Mouse (Mus musculus) common myeloid progenitor, adult 5-6 weeks (primary cell): ENCODE results near the gene Kcnn1. TPM values are rescaled to one million over a fixed set of nuclear protein-coding genes. Genes with fewer than 3 reads are reported as not detected.
"Not testable (repeated sequence)": the region's sequence is repeated elsewhere in the genome, so short reads cannot be mapped to it uniquely, and the experiment has no call there.

ENCODE experiments used
- ATAC-seq: replicated peaks from 2 replicates; pipeline ENCODE4 v1.8.0; 2016; ENCODE audit warnings: low read depth, mild to moderate bottlenecking, moderate TSS enrichment, inconsistent platforms; ENCODE audit not compliant: poor library complexity, severe bottlenecking
- total RNA-seq: library from RNA; stranded (forward); fragments of 200-1000, 187-1606 nt; gene quantifications from 2 replicates; pipeline ENCODE4 v1.2.3, GENCODE M21; 2017

Gene Kcnn1
- total RNA-seq, 1 experiment from 2014 or later = 0.18 TPM

DNA sequence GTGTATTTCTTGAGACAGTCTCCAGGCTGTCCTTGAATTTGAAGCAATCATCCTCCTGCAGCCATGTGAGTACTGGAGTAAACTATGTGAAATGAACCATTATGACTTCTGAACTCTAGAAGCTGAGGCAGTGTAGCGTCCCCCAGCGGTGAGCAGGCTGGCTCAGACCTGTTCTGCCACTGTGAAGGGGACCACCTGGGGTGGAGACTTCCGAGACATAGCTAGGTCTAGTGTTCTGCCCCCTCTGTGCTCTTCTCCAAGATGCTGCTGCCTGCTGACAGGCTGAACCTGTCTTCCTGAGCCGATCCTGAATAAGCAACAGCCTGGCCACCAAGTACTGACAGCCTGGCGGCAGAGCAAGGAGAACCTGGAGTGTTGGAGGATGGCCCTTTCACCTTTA is 17.9 kb downstream of the Kcnn1 start:
- no peak for ATAC-seq

DNA sequence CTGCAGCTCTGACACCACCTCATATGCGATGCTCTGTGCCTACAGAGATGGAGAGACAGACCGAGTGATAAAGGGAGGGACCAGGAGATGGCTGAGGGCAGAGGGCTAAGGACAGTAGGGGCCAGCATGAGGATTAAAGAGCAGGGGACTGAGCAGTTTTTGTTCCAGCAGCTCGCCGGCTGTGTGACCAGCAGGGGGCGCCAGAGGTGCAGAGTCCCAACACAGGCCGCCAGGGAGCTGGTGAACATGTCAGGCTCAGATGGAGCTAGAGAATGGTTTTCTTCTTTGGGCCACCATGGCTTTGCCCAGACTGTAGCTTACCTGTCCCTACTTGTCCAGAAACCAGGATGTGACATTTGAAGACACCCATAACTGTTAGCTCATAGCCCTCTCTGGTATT is 18.5 kb downstream of the Kcnn1 start:
- peak; percentile 40 for ATAC-seq

DNA sequence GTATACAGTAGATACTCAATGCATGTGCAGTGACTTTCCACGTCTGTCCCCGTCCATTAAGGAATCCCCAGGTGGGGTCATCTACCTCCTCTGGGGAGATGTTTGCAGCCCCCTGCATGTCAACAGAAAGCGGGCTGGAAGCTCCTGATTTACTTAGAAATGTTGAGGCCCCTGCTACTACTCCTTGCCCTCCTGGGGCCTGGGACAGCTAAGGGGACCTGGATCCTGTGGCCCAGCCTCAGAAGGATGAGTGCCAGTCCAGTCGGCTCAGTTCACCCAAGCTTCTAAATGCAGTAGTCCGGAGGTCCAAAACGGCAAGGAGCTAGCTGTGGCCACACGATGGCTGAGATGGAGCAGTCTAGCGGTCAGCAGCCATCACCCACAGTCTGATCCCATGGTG is 19.1 kb downstream of the Kcnn1 start:
- ATAC-seq = no peak

DNA sequence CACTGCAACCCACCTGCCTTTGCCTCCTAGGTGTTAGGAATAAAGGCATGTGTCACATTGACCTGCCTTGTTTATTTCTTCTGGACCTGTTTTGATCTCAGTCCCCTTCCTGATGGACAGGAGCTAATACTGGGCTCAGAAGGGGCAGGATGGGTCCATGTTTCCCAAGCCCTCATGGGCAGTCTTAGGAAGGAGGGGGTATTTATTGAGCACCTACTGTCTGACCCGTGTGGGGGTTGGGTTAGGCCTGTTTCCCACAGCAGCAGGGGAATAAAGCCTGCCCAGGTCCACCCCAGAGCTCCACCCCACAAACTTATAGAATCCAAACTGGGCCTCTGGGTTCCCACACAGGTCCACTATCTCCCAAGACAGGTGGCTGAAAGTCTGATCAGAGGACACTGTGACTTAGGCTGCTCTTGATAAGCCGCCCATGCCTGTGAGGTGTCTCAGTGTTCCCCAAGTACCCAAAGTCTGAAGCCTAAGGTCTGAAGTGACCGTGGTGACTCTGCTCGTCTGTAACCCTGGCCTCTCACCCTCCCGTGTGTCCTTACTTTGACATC is 19.8 kb downstream of the Kcnn1 start:
- no peak for ATAC-seq

DNA sequence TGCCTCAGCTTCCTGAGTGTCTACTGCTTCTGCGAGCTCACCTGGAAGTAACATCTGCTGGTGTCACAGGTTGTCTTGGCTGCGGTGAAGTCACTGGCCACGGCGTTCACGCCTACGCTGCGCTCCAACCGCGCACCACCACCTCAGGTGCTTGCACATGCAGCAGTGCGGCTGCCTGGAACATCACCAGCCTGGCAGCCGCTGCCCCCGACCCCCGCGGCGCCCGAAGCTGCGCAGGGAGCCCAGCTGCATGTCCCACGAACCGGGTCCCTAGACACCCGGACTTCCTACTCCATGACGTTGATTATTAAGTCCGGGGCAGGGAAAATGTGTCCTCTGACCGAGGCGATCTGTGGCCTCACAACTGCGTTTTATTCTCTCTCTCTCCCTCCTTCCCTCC is 20.6 kb downstream of the Kcnn1 start:
- no peak for ATAC-seq

DNA sequence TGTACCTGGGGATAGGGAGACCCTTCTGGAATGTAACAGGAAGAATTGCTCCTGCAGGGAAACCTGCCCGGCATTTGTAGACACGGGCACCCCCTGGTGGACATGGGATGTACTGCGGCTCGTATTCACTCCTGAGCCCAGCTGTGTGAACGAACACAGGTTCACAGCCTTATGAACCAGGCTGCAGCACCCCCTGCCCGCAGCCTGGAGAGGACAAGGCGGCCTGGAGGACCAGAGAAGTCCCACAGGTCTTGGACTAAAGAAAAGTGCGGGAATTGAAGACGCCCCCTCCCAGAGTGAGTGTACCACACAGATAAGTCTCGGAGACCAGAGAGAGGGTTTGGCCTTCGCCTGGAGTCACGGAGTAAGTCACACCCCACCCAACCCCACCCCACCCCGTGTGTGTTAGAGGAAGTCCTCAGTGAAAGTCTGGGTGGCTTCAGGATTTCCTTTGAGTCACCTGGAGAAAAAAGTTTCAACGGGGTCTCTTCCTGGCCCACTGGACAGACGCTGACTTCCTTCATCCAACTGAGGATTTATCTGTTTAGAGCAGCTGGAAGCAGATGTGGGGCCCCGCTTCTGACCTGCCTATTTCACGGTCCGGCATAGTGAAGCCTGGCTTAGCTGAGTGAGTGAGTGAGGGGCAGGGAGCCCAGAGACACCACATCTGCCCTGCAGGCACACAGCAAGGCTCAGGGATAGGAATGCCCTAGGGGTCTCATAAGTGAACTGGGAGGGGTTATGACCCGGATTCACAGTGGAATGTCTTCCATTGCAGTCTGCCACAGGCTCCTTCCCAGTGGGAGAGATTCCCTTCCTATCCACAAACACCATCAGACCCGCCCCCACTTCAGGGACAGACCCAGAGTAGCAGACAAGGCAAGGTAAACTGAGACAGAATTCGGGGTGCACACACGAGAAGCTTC is 21.6 kb downstream of the Kcnn1 start:
- ATAC-seq = peak; percentile 33

DNA sequence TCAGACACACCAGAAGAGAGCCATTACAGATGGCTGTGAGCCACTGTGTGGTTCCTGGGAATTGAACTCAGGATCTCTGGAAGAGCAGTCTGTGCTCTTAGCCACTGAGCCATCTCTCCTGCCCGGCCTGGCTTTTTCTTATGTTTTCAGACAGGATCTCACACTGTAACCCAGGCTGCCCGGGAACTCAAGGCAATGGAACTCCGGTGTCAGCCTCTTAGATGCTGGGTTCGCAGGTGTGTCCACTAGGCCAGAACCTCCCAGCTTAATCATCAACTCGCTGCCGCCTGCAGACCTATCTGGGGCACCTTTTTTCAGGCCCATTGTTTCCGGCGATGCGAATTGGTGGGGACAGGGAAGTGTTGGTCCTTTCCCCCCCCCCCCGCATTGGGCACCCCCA is 22.5 kb downstream of the Kcnn1 start:
- ATAC-seq = no peak

DNA sequence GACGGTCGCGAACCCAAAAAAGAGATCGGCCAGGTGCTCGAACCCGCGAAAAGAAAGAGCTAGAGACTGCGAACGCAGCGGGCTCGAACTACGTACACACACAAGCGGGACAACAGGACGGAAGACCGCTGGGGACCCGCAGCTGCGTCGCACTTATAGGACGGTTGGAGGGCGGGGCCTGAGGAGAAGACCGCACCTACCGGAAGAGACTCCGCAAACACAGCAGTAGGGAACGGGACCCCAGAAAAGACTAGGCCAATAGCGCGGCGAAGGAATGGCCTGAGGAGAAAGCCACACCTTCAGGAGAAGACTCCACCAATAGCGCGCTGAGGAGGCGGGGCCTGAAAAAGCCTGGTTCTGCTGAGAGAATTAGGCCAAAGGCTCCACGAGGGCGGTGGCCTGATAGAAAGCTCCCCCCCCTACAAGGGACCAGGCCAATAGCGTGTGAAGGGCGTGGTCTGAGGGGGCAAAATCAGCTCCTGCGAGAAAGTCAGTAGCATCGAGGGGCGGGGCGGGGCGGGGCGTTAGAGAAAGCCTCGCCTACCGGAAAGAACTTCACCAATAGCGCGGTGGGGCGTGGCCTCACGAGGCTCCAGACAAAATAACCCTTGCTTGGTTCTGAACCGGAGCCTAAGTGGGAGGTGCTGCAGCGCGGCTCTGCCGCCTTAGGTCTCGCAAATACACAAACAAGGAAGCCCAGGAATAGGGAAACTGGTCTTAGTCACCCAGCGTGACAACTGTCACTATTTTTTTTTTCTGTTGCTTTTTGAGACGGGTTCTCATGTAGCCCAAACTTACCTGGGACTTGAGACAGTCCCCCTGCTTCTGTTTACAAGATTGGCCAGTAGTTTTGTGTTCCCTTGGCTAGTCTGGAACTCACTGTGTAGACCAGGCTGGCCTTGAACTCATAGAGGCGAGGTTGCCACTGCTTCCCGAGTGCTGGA is 23.4 kb downstream of the Kcnn1 start, which contains the start of gene Arrdc2:
Gene Arrdc2, minus strand, starts transcription at position 313 of the 944 bp plus-strand sequence.
- ATAC-seq = peak; percentile 88

DNA sequence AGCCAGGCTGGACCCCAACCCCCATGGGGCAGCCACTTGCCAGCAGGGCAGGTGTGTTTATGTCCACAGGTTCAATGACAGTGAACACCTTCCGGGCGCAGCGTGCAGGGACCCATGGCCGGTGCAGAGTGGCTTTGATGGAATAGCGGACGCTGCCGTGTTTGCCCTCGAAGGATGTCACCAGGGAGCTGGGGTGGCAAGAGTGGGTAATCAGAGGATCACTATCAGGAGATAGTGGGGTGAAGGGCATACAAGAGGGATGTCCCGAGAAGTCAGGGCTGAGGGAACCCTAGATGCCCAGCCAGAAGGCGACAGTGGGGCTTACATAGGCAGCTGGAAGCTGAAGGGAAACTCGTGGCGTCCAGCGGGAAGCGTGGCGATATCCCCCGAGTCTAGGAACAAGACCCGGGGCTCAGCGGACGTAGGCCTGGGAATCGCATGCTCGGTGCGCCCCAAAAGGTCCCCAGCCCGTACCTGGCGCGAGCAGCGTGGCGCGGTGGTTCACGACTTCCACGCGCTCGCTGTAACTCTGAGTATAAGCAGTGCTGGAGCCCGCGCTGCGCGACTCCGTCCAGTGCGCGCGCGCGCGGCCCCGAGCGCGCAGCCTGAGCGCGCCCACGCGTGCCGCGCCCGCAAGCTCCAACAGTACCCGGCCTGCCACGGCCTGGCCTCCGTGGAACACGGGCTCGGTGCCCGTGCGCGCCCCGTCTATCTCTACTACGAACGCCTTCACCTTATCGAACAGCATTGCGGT is 24.2 kb downstream of the Kcnn1 start:
- no peak; the same call in 1 of the 2 replicates for ATAC-seq

DNA sequence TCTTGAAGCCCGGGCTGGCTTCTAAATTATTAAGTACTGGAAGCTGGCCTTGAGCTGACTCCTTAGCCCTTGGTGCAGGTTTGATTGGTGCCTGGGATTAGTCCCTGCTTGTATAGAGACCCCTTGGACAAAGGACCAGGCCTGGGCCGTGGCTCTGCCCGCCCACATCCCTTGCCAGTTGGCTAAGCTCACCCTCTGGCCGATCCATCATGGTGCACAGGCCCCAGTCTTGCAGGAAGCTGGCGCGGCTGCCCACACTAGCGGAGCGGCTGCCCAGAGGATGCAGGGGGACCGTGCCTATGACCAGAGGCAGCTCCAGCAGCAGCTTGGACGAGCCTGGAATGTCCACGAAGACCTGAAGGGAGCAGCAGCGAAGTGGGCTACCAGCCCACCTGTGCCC is 26.4 kb downstream of the Kcnn1 start:
- ATAC-seq = no peak

DNA sequence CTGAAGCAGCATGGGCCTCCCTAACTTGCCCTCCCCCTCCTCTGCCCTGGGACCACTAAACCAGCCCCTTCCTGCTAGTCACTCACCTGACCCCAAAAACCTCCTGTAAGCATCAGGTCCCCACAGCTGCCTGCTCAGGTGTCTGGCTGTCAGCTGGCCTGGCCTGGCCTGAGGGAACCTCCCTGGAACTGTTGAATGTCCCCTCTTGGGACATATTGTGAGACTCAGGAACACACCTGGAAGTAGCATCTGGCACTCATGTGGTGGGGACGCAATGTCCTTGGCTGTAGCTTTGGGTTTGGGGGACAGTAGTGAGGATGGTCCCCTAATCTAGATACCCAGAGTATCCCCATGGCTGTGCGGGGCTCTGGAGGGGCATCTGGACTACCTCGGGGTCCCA is 29.0 kb downstream of the Kcnn1 start:
- ATAC-seq = no peak

DNA sequence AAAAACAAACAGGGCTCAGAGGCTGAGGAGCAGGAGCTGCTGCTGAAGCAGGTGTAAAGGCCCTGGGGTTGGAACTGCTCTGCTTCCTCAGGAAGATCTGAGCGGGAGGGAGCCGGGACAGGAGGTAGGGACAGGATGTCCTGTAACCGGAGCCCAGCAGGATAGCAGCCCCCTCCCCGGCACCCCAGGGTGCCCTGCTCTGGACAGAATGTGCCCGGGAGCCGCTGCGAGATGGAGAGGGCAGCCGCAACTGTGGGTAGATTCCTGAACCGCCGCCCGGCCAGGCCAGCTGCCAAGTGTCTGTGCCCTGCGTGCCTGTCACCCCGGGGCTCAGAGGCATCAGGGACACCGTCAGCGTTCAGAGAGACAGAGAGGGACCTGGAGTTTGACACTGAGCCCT is 29.5 kb downstream of the Kcnn1 start:
- no peak; the same call in 1 of the 2 replicates for ATAC-seq

DNA sequence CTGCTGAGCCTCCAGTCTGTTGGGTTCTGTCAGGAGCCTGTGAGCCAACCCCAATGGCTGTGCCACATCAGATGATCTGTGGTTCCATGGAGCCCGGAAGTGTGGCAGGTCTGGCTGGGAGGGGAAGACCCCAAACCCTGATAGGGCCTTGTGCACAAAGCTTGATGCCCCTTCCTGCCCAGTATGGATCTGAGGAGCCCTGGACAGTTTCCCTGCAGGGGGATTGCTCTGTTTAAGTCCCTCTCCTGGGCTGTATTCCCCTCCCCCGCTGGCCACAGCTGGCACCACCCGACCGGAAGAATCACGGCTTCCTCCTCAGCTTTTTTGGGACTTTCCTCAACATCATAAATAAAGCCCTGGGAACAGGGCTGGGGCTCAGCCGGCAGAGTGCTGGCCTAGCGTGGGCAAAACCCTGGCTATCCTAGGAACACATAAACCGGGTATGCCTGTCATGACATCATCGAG is 30.0 kb downstream of the Kcnn1 start:
- ATAC-seq = peak; percentile 88

DNA sequence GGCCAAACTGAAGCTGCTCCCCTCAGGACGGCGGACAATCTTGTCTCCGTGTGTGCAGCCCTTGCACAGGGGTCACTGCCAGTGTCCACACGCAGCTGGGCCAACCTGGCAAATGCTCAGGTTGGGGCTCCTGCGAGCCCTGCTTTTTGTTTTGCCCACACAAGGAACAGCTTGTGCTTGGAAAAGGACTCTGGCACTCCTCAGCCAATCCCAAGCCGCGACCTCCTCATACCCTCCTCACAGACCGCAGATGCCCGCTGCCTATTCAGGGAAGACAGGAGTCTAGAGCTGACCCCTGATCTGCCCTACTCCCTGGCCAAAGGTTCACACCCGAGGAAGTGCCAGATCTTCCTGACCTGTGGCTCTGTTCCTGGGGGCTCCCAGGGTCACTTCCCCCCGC is 30.7 kb downstream of the Kcnn1 start:
- no peak for ATAC-seq

DNA sequence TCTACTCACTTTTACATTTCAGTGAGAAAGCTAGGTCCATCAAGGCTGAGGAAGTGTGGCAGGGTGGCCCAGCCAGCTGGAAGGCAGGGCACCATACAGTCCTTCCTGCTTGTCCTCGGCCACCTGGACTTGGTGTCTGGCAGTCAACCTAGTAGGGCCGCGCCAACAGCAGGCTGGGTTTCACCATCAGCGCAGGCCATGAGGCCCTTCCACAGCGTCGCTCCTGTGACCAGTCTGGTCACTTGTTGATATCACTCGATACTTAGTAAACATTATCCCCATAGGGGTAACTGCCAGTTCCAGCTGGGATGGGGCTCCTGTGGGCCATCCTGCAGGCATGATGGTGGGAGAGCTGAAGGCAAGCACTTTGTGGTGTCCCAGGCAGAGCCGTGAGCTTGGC is 31.5 kb downstream of the Kcnn1 start:
- no peak for ATAC-seq

DNA sequence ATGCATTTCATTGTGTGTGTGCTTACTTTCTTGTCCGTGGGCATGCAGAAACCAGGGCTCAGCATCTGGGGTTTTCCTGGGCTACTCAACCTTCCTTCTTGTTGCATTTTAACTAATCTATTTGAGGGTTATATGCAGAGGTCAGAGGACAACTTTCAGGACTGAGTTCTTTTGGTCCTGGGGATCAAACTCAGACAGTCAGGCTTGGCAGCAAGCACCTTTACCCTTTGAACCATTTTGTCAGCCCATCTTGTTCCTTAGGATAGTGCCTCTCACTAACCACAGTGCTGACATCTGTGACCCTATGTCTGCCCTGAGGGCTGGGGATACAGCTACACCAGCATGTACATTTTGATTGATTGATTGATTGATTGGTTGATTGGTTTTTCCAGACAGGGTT is 35.3 kb downstream of the Kcnn1 start:
- no peak for ATAC-seq

DNA sequence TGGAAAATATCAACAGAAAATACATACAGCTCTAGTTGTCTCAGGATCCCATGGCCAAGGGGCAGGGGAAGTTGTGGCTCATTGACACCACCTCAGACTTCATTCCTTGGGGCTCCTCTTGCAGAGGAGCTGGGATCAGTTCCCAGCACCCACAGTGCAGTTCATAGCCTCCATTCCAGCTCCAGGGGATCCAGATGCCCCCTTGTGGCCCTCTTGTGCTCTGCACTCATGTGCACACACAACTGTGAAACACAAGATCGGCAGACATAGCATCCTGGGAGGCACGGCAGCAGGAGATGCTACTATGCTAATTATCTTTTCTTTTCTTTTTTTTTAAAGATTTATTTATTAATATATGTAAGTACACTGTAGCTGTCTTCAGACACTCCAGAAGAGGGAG is 36.0 kb downstream of the Kcnn1 start:
- no peak for ATAC-seq

DNA sequence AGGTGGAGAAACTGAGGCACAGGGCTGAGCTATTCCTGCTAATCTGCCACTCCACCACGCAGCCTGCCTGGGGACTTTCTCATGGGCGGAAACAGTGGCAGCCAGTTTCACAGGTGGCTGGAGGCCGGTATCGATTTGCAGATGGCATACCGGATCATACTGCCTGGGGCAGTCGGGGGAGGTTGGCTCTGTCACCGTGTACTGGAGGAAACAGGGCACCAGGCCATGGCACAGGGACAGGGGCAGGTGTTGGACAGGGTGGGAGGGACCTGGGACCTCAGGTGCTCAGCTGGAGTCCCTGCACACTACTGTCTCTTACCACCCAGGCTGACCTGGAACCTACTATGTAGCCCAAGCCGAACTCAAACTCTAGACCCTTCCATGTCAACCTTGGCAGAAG is 37.2 kb downstream of the Kcnn1 start:
- no peak for ATAC-seq

DNA sequence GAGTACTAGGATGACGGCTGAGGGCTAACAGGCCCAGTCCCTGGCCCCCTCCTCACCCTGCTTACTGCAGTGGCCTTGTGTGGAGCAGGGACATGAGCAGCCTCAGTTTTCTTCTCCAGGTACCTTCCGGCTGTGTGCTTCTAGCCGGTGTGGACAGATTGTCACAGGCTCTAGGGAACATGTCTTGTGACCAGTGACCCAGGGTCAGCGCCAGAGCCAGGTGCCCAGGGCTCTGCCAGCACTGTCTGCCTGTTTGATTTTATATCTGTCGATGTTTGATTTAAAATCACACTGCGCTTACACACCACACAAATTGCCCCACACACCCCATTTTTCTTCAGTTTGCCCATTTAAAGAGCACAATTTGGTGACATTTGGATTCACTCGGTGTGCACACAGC is 39.3 kb downstream of the Kcnn1 start:
- no peak for ATAC-seq

DNA sequence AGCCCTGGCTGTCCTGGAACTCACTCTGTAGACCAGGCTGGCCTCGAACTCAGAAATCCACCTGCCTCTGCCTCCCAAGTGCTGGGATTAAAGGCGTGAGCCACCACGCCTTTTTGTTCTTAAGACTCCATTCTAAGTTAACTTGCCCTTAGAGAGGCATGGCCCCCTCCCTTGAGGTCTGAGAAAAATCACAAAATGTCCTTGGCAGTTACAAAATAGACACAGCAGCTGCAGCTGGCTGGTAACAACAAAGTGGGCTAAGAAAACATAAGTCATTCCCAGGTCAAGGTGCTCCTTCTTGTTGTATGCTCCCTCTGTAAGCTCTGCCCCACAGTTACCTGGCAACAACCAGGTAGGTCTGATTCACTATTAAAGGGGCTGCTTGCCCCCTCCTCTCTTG is 40.5 kb downstream of the Kcnn1 start:
- ATAC-seq = not testable (repeated sequence)
